Mouse (Mus musculus) activated CD4-positive, CD25-positive, alpha-beta regulatory T cell, adult 4 months (primary cell): ENCODE results near the gene Ppp1r2. TPM values are rescaled to one million over a fixed set of nuclear protein-coding genes. Genes with fewer than 3 reads are reported as not detected.

Experiments
- ATAC-seq: one replicate; pipeline ENCODE4 v1.8.0; 2017
- polyA plus RNA-seq, 2 experiments: library from polyadenylated mRNA; unstranded; fragments of 100-300 nt; shearing (Covaris generic); gene quantifications; one replicate each; pipeline ENCODE4 v1.2.1; 2017

Ppp1r2 gene
- polyA plus RNA-seq, 2 experiments from 2014 or later = 20.3 to 20.8 TPM

- ATAC-seq = peak; percentile 59
These were observed 41.3 kb downstream of the Ppp1r2 start for GRCm38 (mm10) chr16:31233541-31234339.

GRCm38 (mm10) chr16:31233167-31233498 lies 41.9 kb downstream of the Ppp1r2 start:
- no peak for ATAC-seq

GRCm38 (mm10) chr16:31232491-31233166 lies 42.4 kb downstream of the Ppp1r2 start:
- no peak for ATAC-seq

GRCm38 (mm10) chr16:31231591-31231990 lies 43.5 kb downstream of the Ppp1r2 start:
- ATAC-seq = no peak

GRCm38 (mm10) chr16:31227746-31228145 lies 47.3 kb downstream of the Ppp1r2 start:
- no peak for ATAC-seq

- no peak for ATAC-seq
These were observed 59.8 kb downstream of the Ppp1r2 start for GRCm38 (mm10) chr16:31215271-31215670.

GRCm38 (mm10) chr16:31213463-31213862 lies 61.6 kb downstream of the Ppp1r2 start:
- no peak for ATAC-seq

GRCm38 (mm10) chr16:31211503-31211902 lies 63.6 kb downstream of the Ppp1r2 start:
- no peak for ATAC-seq

GRCm38 (mm10) chr16:31210453-31210852 lies 64.6 kb downstream of the Ppp1r2 start:
- ATAC-seq = no peak

GRCm38 (mm10) chr16:31209911-31210310 lies 65.2 kb downstream of the Ppp1r2 start:
- peak; percentile 80 for ATAC-seq

- no peak for ATAC-seq
These were observed 69.4 kb downstream of the Ppp1r2 start for GRCm38 (mm10) chr16:31205726-31206125.

- no peak for ATAC-seq
These were observed 69.9 kb downstream of the Ppp1r2 start for GRCm38 (mm10) chr16:31205187-31205586.

- ATAC-seq = no peak
These were observed 70.9 kb downstream of the Ppp1r2 start for GRCm38 (mm10) chr16:31204216-31204615.

- ATAC-seq = no peak
These were observed 73.4 kb downstream of the Ppp1r2 start for GRCm38 (mm10) chr16:31201704-31202103.

Other genes with a start within 250 kb of the Ppp1r2 start
- 10 to 100 TPM; 17.0 to 27.9 TPM for gene Xxylt1, start 193.8 kb downstream of the Ppp1r2 start, polyA plus RNA-seq
- gene Acap2, start 74.0 kb downstream of the Ppp1r2 start, polyA plus RNA-seq = 10 to 100 TPM; 12.5 to 16.5 TPM
- gene Apod, start 39.5 kb upstream of the Ppp1r2 start, polyA plus RNA-seq = not detected
- 10 to 100 TPM; 20.5 to 20.7 TPM for gene Bdh1, start 147.0 kb upstream of the Ppp1r2 start, polyA plus RNA-seq